ENCODE assay signal across 8 mouse cellular contexts in genomic region chr1:134063773-134064125, GRCm38 (mm10). TPM values are rescaled to one million over a fixed set of nuclear protein-coding genes. Genes with fewer than 3 reads are reported as not detected.
DNase-seq lines count a peak whose midpoint lies in the region; ATAC-seq lines count a peak whose summit lies in the region.

No protein-coding gene starts in this region.

- H3K36me3 ChIP-seq in embryonic facial prominence, embryonic 13.5 days = no peaks in the 10 kb centered on the region
- H3K36me3 ChIP-seq in hindbrain, embryonic 11.5 days (ENCODE audit: control insufficient read depth, insufficient read depth, low read length) = no peaks in the 10 kb centered on the region
- no peaks in the 10 kb centered on the region for H3K36me3 ChIP-seq in liver, embryonic 13.5 days
- no peaks in the 10 kb centered on the region for H3K36me3 ChIP-seq in neural tube, embryonic 13.5 days

- peak overlapping the region; percentile 45 for H3K9ac ChIP-seq in embryonic facial prominence, embryonic 13.5 days
- peak overlapping the region; percentile 56 for H3K9ac ChIP-seq in hindbrain, embryonic 11.5 days (ENCODE audit: low read depth, low read length)
- peak overlapping the region; percentile 61 for H3K9ac ChIP-seq in liver, embryonic 13.5 days
- peak overlapping the region; percentile 61 for H3K9ac ChIP-seq in neural tube, embryonic 13.5 days

- H3K4me2 ChIP-seq in embryonic facial prominence, embryonic 13.5 days = peak overlapping the region; percentile 45
- peak overlapping the region; percentile 36 for H3K4me2 ChIP-seq in hindbrain, embryonic 11.5 days (replicated peaks; ENCODE audit: low read depth, low read length)
- H3K4me2 ChIP-seq in liver, embryonic 13.5 days = peak overlapping the region; percentile 62
- H3K4me2 ChIP-seq in neural tube, embryonic 13.5 days = peak overlapping the region; percentile 77

- peak overlapping the region; percentile 97 for H3K27ac ChIP-seq in embryonic facial prominence, embryonic 13.5 days
- H3K27ac ChIP-seq in hindbrain, embryonic 11.5 days (ENCODE audit: low read depth, low read length) = peak overlapping the region; percentile 99
- peak overlapping the region; percentile 82 for H3K27ac ChIP-seq in liver, embryonic 13.5 days
- H3K27ac ChIP-seq in neural tube, embryonic 13.5 days (replicated peaks) = peak overlapping the region; percentile 97

- WGBS in embryonic facial prominence, embryonic 13.5 days = 21% methylated on average over 9 of the region's 9 CpGs
- WGBS in hindbrain, embryonic 11.5 days = 3% methylated on average over 9 of the region's 9 CpGs
- 30% methylated on average over 9 of the region's 9 CpGs for WGBS in liver, embryonic 13.5 days (ENCODE audit: insufficient replicate concordance)
- WGBS in neural tube, embryonic 13.5 days = 5% methylated on average over 9 of the region's 9 CpGs

- H3K9me3 ChIP-seq in embryonic facial prominence, embryonic 13.5 days = no peaks in the 10 kb centered on the region
- no peaks in the 10 kb centered on the region for H3K9me3 ChIP-seq in hindbrain, embryonic 11.5 days (ENCODE audit: control insufficient read depth, low read length)
- H3K9me3 ChIP-seq in liver, embryonic 13.5 days (replicated peaks) = no peaks in the 10 kb centered on the region
- H3K9me3 ChIP-seq in neural tube, embryonic 13.5 days = no peaks in the 10 kb centered on the region

- H3K27me3 ChIP-seq in embryonic facial prominence, embryonic 13.5 days = no peaks in the 10 kb centered on the region
- H3K27me3 ChIP-seq in hindbrain, embryonic 11.5 days (ENCODE audit: control insufficient read depth, insufficient read depth, low read length) = no peaks in the 10 kb centered on the region
- H3K27me3 ChIP-seq in liver, embryonic 13.5 days = peaks cover 64% of the 10 kb centered on the region
- no peaks in the 10 kb centered on the region for H3K27me3 ChIP-seq in neural tube, embryonic 13.5 days

- ATAC-seq in CD4-positive, CD25-positive, alpha-beta regulatory T cell, adult 4 months = peak; percentile 13
- ATAC-seq in embryonic facial prominence, embryonic 13.5 days (ENCODE audit: insufficient number of reproducible peaks, insufficient read depth, low FRiP score, low TSS enrichment, low read depth) = no peak
- ATAC-seq in hindbrain, embryonic 11.5 days (ENCODE audit: low FRiP score) = peak; percentile 4; the same call in 1 of the 2 replicates
- no peak for ATAC-seq in liver, embryonic 13.5 days (ENCODE audit: low read depth)
- ATAC-seq in neural tube, embryonic 13.5 days (ENCODE audit: low read depth) = no peak

- DNase-seq in hindbrain, embryonic 11.5 days (ENCODE audit: low spot score) = no peak
- no peak for DNase-seq in liver, embryonic 13.5 days
- DNase-seq in urinary bladder, postnatal 25 days (ENCODE audit: low spot score) = no peak
- no peak for DNase-seq in left cerebral cortex, adult 9 months (ENCODE audit: low spot score in 2 of 2)
- DNase-seq in retina, embryonic 14.5 days (ENCODE audit: low spot score) = no peak

- peaks cover 65% of the 10 kb centered on the region for H3K4me1 ChIP-seq in embryonic facial prominence, embryonic 13.5 days
- H3K4me1 ChIP-seq in hindbrain, embryonic 11.5 days (replicated peaks; ENCODE audit: control insufficient read depth, insufficient read depth, low read length) = peaks cover 40% of the 10 kb centered on the region
- peaks cover 93% of the 10 kb centered on the region for H3K4me1 ChIP-seq in liver, embryonic 13.5 days (replicated peaks)
- H3K4me1 ChIP-seq in neural tube, embryonic 13.5 days (replicated peaks) = peaks cover 83% of the 10 kb centered on the region

- no peak overlapping the region for H3K4me3 ChIP-seq in embryonic facial prominence, embryonic 13.5 days
- H3K4me3 ChIP-seq in hindbrain, embryonic 11.5 days (ENCODE audit: low read depth, low read length) = no peak overlapping the region
- 0 out of 2 replicates have a peak overlapping the region, but pooled peaks have one; percentile 24 for H3K4me3 ChIP-seq in liver, embryonic 13.5 days (replicated peaks)
- H3K4me3 ChIP-seq in neural tube, embryonic 13.5 days = no peak overlapping the region

RNA-seq across cellular contexts. Expression of gene Btg2, which starts 15.2 kb away (rescaled TPM):
- polyA plus RNA-seq in CD4-positive, CD25-positive, alpha-beta regulatory T cell, adult 4 months (2017; shearing (Covaris generic)) = 100 to 1,000 TPM; 243 to 289 TPM
- 21.2 and 24.2 TPM in 2 replicates for polyA plus RNA-seq in embryonic facial prominence, embryonic 13.5 days (2015; fragmentation: Nextera tagmentation; extraction: Ambion mirVana)
- 107 and 108 TPM in 2 replicates for polyA plus RNA-seq in hindbrain, embryonic 11.5 days (2014; fragmentation: Nextera tagmentation; extraction: Ambion mirVana)
- polyA plus RNA-seq in liver, embryonic 13.5 days (2015; fragmentation: Nextera tagmentation; extraction: Ambion mirVana) = 79.6 and 89.1 TPM in 2 replicates
- polyA plus RNA-seq in neural tube, embryonic 13.5 days (2015; fragmentation: Nextera tagmentation; extraction: Ambion mirVana) = 49.0 and 55.3 TPM in 2 replicates

RNA-seq across cellular contexts. Expression of gene Fmod, which starts 26.7 kb away (rescaled TPM):
- not detected for polyA plus RNA-seq in CD4-positive, CD25-positive, alpha-beta regulatory T cell, adult 4 months (2017; shearing (Covaris generic))
- 9.6 and 10.1 TPM in 2 replicates for polyA plus RNA-seq in embryonic facial prominence, embryonic 13.5 days (2015; fragmentation: Nextera tagmentation; extraction: Ambion mirVana)
- 7.0 and 10.1 TPM in 2 replicates for polyA plus RNA-seq in hindbrain, embryonic 11.5 days (2014; fragmentation: Nextera tagmentation; extraction: Ambion mirVana)
- polyA plus RNA-seq in liver, embryonic 13.5 days (2015; fragmentation: Nextera tagmentation; extraction: Ambion mirVana) = 2.2 and 2.5 TPM in 2 replicates
- 11.1 and 14.9 TPM in 2 replicates for polyA plus RNA-seq in neural tube, embryonic 13.5 days (2015; fragmentation: Nextera tagmentation; extraction: Ambion mirVana)

RNA-seq across cellular contexts. Expression of gene Chit1, which starts 47.3 kb away (rescaled TPM):
- not detected for polyA plus RNA-seq in CD4-positive, CD25-positive, alpha-beta regulatory T cell, adult 4 months (2017; shearing (Covaris generic))
- not detected in 2 replicates for polyA plus RNA-seq in embryonic facial prominence, embryonic 13.5 days (2015; fragmentation: Nextera tagmentation; extraction: Ambion mirVana)
- polyA plus RNA-seq in hindbrain, embryonic 11.5 days (2014; fragmentation: Nextera tagmentation; extraction: Ambion mirVana) = not detected in 2 replicates
- 0.08 and 0.12 TPM in 2 replicates for polyA plus RNA-seq in liver, embryonic 13.5 days (2015; fragmentation: Nextera tagmentation; extraction: Ambion mirVana)
- 0.45 and 0.81 TPM in 2 replicates for polyA plus RNA-seq in neural tube, embryonic 13.5 days (2015; fragmentation: Nextera tagmentation; extraction: Ambion mirVana)

Comparison
In these comparisons a context has a peak if more than half of its experiments do, and no peak if none do; other contexts are left out.
1. ATAC-seq: peak in CD4-positive, CD25-positive, alpha-beta regulatory T cell, adult 4 months (single experiment) and hindbrain, embryonic 11.5 days (single experiment); none in embryonic facial prominence, embryonic 13.5 days (single experiment), liver, embryonic 13.5 days (single experiment) and neural tube, embryonic 13.5 days (single experiment).
2. Peak in every context shown above with its lines, with median percentiles within 50 percentile points of each other: H3K27ac ChIP-seq, H3K4me2 ChIP-seq and H3K9ac ChIP-seq.